8 mouse cellular contexts compared by ENCODE assay signal in the genomic region with DNA sequence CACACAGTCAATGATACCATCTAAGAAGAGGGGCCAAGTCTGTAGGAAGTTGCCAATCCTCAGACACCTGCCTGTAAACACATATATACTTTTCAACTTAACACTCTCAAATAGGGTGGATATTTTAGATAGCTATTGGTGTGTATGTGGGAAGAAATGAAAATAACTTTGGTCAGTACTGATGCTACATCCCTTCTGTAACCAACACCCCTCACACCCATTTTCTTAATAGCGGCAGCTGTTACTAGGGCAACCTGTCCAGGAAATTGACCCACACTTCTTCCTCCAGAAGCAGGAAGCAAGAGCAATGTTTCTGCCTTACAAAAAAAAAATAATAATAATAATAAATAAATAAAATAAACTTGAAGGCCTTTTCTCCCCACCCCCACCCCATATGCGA. TPM values are rescaled to one million over a fixed set of nuclear protein-coding genes. Genes with fewer than 3 reads are reported as not detected.
A peak's percentile ranks its signal among the peaks of the same experiment; 100 is the strongest.
DNase-seq lines count a peak whose midpoint lies in the region; ATAC-seq and TF ChIP-seq lines count a peak whose summit lies in the region.

No protein-coding gene starts in this region.

- no peaks in the 10 kb centered on the region for H3K27me3 ChIP-seq in heart, embryonic 15.5 days
- no peaks in the 10 kb centered on the region for H3K27me3 ChIP-seq in G1E (ENCODE audit: insufficient read depth, low read length)
- H3K27me3 ChIP-seq in hindbrain, embryonic 12.5 days: no peaks in the 10 kb centered on the region
- no peaks in the 10 kb centered on the region for H3K27me3 ChIP-seq in midbrain, embryonic 12.5 days

- H3K4me2 ChIP-seq in heart, embryonic 15.5 days: peak overlapping the region; percentile 90
- peak overlapping the region; percentile 96 for H3K4me2 ChIP-seq in hindbrain, embryonic 12.5 days (replicated peaks)
- peak overlapping the region; percentile 99 for H3K4me2 ChIP-seq in midbrain, embryonic 12.5 days (replicated peaks)

- ATAC-seq in heart, embryonic 15.5 days (replicated peaks; ENCODE audit: insufficient number of reproducible peaks, insufficient read depth, low FRiP score, low read depth): no peak
- no peak for ATAC-seq in G1E (ENCODE audit: extremely low read depth, insufficient number of reproducible peaks, low FRiP score, poor library complexity, severe bottlenecking)
- ATAC-seq in hindbrain, embryonic 12.5 days (ENCODE audit: low FRiP score): no peak
- ATAC-seq in midbrain, embryonic 12.5 days (ENCODE audit: low FRiP score, low read depth): no peak

- peak overlapping the region; percentile 92 for H3K9ac ChIP-seq in heart, embryonic 15.5 days
- peak overlapping the region; percentile 86 for H3K9ac ChIP-seq in hindbrain, embryonic 12.5 days
- H3K9ac ChIP-seq in midbrain, embryonic 12.5 days (replicated peaks): peak overlapping the region; percentile 94

- peaks cover 33% of the 10 kb centered on the region for H3K4me1 ChIP-seq in heart, embryonic 15.5 days (replicated peaks)
- H3K4me1 ChIP-seq in G1E (ENCODE audit: insufficient read depth, low read depth, low read length): peaks cover 58% of the 10 kb centered on the region
- H3K4me1 ChIP-seq in hindbrain, embryonic 12.5 days: peaks cover 27% of the 10 kb centered on the region
- H3K4me1 ChIP-seq in midbrain, embryonic 12.5 days: peaks cover 36% of the 10 kb centered on the region

- TF ChIP-seq CTCF in G1E (IDR thresholded peaks at IDR 0.05; ENCODE audit: low read depth, low read length): no peak

- 9% methylated on average over 2 of the region's 2 CpGs for WGBS in heart, embryonic 15.5 days
- WGBS in hindbrain, embryonic 12.5 days: 22% methylated on average over 2 of the region's 2 CpGs
- 14% methylated on average over 2 of the region's 2 CpGs for WGBS in midbrain, embryonic 12.5 days

- intact Hi-C loops in heart, postnatal 36 days (cut with DNase I): no loop called here
- intact Hi-C loops in left cerebral cortex, postnatal 36 days (cut with DNase I): loop anchor here (5.0 kb wide), 1 partner anchor 35 kb away; the partner anchor contains the start of gene Npr1

- H3K27ac ChIP-seq in heart, embryonic 15.5 days: peak overlapping the region; percentile 97
- H3K27ac ChIP-seq in hindbrain, embryonic 12.5 days: no peak overlapping the region
- H3K27ac ChIP-seq in midbrain, embryonic 12.5 days (replicated peaks): no peak overlapping the region

- H3K36me3 ChIP-seq in heart, embryonic 15.5 days: no peaks in the 10 kb centered on the region; the same call in 1 of the 2 replicates
- H3K36me3 ChIP-seq in G1E (replicated peaks): peaks cover 29% of the 10 kb centered on the region
- H3K36me3 ChIP-seq in hindbrain, embryonic 12.5 days: no peaks in the 10 kb centered on the region
- H3K36me3 ChIP-seq in midbrain, embryonic 12.5 days: peaks cover 12% of the 10 kb centered on the region

- no peaks in the 10 kb centered on the region for H3K9me3 ChIP-seq in heart, embryonic 15.5 days (replicated peaks)
- H3K9me3 ChIP-seq in G1E (replicated peaks): no peaks in the 10 kb centered on the region
- no peaks in the 10 kb centered on the region for H3K9me3 ChIP-seq in hindbrain, embryonic 12.5 days (replicated peaks)
- H3K9me3 ChIP-seq in midbrain, embryonic 12.5 days: no peaks in the 10 kb centered on the region

- H3K4me3 ChIP-seq in heart, embryonic 15.5 days: peak overlapping the region; percentile 81
- H3K4me3 ChIP-seq in G1E (ENCODE audit: low read depth, low read length): peak overlapping the region; percentile 76
- H3K4me3 ChIP-seq in hindbrain, embryonic 12.5 days: peak overlapping the region; percentile 66
- H3K4me3 ChIP-seq in midbrain, embryonic 12.5 days: peak overlapping the region; percentile 79

- DNase-seq in heart, postnatal 36 days: no peak
- no peak for DNase-seq in G1E (ENCODE audit: low spot score)
- no peak for DNase-seq in adrenal gland, adult 18-20 months (ENCODE audit: low spot score in 2 of 2)
- no peak for DNase-seq in left cerebral cortex, postnatal 36 days (ENCODE audit: low spot score in 2 of 2)
- no peak for DNase-seq in embryo, embryonic 10 days (ENCODE audit: low spot score)

RNA-seq across cellular contexts. Expression of gene Ints3, which starts 1.1 kb away (rescaled TPM):
- 16.7 and 22.6 TPM in 2 replicates for polyA plus RNA-seq in heart, embryonic 15.5 days (2015; fragmentation: Nextera tagmentation; extraction: Ambion mirVana)
- total RNA-seq in heart, postnatal 36 days (2021): 10 to 100 TPM; 23.7 to 27.9 TPM
- total RNA-seq in G1E (2014; fragmentation: Nextera tagmentation) (36.7 and 47.0 TPM in 2 replicates), G1E (2017) (32.5 and 36.2 TPM in 2 replicates)
- polyA plus RNA-seq in G1E (2012): 28.2 and 30.8 TPM in 2 replicates
- polyA plus RNA-seq in hindbrain, embryonic 12.5 days (2016; fragmentation: Nextera tagmentation; extraction: Ambion mirVana): 40.5 and 44.3 TPM in 2 replicates
- 42.4 and 44.3 TPM in 2 replicates for polyA plus RNA-seq in midbrain, embryonic 12.5 days (2016; fragmentation: Nextera tagmentation; extraction: Ambion mirVana)
- 10 to 100 TPM; 71.1 to 98.9 TPM for total RNA-seq in adrenal gland, adult 18-20 months (2021)
- total RNA-seq in left cerebral cortex, postnatal 36 days (2021): 10 to 100 TPM; 57.6 to 70.1 TPM

RNA-seq across cellular contexts. Expression of gene Npr1, which starts 33.3 kb away (rescaled TPM):
- polyA plus RNA-seq in heart, embryonic 15.5 days (2015; fragmentation: Nextera tagmentation; extraction: Ambion mirVana): 10.1 and 12.5 TPM in 2 replicates
- total RNA-seq in heart, postnatal 36 days (2021): 10 to 100 TPM; 19.9 to 21.3 TPM
- total RNA-seq in G1E (2014; fragmentation: Nextera tagmentation) (not detected in 2 replicates), G1E (2017) (not detected in 2 replicates)
- polyA plus RNA-seq in G1E (2012): not detected in 2 replicates
- polyA plus RNA-seq in hindbrain, embryonic 12.5 days (2016; fragmentation: Nextera tagmentation; extraction: Ambion mirVana): 3.8 and 4.1 TPM in 2 replicates
- polyA plus RNA-seq in midbrain, embryonic 12.5 days (2016; fragmentation: Nextera tagmentation; extraction: Ambion mirVana): 2.5 and 2.6 TPM in 2 replicates
- 100 to 1,000 TPM; 241 to 269 TPM for total RNA-seq in adrenal gland, adult 18-20 months (2021)
- 1 to 10 TPM; 2.5 to 4.2 TPM for total RNA-seq in left cerebral cortex, postnatal 36 days (2021)

RNA-seq across cellular contexts. Expression of gene Slc27a3, which starts 42.6 kb away (rescaled TPM):
- polyA plus RNA-seq in heart, embryonic 15.5 days (2015; fragmentation: Nextera tagmentation; extraction: Ambion mirVana): 4.8 and 9.4 TPM in 2 replicates
- total RNA-seq in heart, postnatal 36 days (2021): under 1 TPM; 0.54 to 1.00 TPM
- total RNA-seq in G1E (2014; fragmentation: Nextera tagmentation) (0.73 and 1.3 TPM in 2 replicates), G1E (2017) (2.7 and 2.9 TPM in 2 replicates)
- 2.9 and 3.0 TPM in 2 replicates for polyA plus RNA-seq in G1E (2012)
- polyA plus RNA-seq in hindbrain, embryonic 12.5 days (2016; fragmentation: Nextera tagmentation; extraction: Ambion mirVana): 32.9 and 35.3 TPM in 2 replicates
- 15.8 and 22.0 TPM in 2 replicates for polyA plus RNA-seq in midbrain, embryonic 12.5 days (2016; fragmentation: Nextera tagmentation; extraction: Ambion mirVana)
- total RNA-seq in adrenal gland, adult 18-20 months (2021): 100 to 1,000 TPM; 102 to 110 TPM
- 1 to 10 TPM; 4.8 to 6.2 TPM for total RNA-seq in left cerebral cortex, postnatal 36 days (2021)

RNA-seq across cellular contexts. Expression of gene Ilf2, which starts 43.6 kb away (rescaled TPM):
- 97.3 and 108 TPM in 2 replicates for polyA plus RNA-seq in heart, embryonic 15.5 days (2015; fragmentation: Nextera tagmentation; extraction: Ambion mirVana)
- 10 to 100 TPM; 29.6 to 32.2 TPM for total RNA-seq in heart, postnatal 36 days (2021)
- total RNA-seq in G1E (2014; fragmentation: Nextera tagmentation): 92.4 and 100 TPM in 2 replicates
- 168 and 181 TPM in 2 replicates for total RNA-seq in G1E (2017)
- polyA plus RNA-seq in G1E (2012): 15.4 and 21.3 TPM in 2 replicates
- polyA plus RNA-seq in hindbrain, embryonic 12.5 days (2016; fragmentation: Nextera tagmentation; extraction: Ambion mirVana): 292 and 310 TPM in 2 replicates
- polyA plus RNA-seq in midbrain, embryonic 12.5 days (2016; fragmentation: Nextera tagmentation; extraction: Ambion mirVana): 319 and 328 TPM in 2 replicates
- 10 to 100 TPM; 49.3 to 53.1 TPM for total RNA-seq in adrenal gland, adult 18-20 months (2021)
- total RNA-seq in left cerebral cortex, postnatal 36 days (2021): 10 to 100 TPM; 73.5 to 82.2 TPM

RNA-seq across cellular contexts. Expression of gene Snapin, which starts 58.5 kb away (rescaled TPM):
- 71.5 and 75.1 TPM in 2 replicates for polyA plus RNA-seq in heart, embryonic 15.5 days (2015; fragmentation: Nextera tagmentation; extraction: Ambion mirVana)
- 10 to 100 TPM; 61.0 to 71.3 TPM for total RNA-seq in heart, postnatal 36 days (2021)
- total RNA-seq in G1E (2014; fragmentation: Nextera tagmentation) (58.0 and 61.9 TPM in 2 replicates), G1E (2017) (42.5 and 46.2 TPM in 2 replicates)
- 3.4 and 3.5 TPM in 2 replicates for polyA plus RNA-seq in G1E (2012)
- 80.6 and 89.5 TPM in 2 replicates for polyA plus RNA-seq in hindbrain, embryonic 12.5 days (2016; fragmentation: Nextera tagmentation; extraction: Ambion mirVana)
- 78.4 and 79.8 TPM in 2 replicates for polyA plus RNA-seq in midbrain, embryonic 12.5 days (2016; fragmentation: Nextera tagmentation; extraction: Ambion mirVana)
- total RNA-seq in adrenal gland, adult 18-20 months (2021): 10 to 100 TPM; 57.3 to 59.8 TPM
- 10 to 100 TPM; 52.8 to 54.7 TPM for total RNA-seq in left cerebral cortex, postnatal 36 days (2021)

Comparison
In these comparisons a context has a peak if more than half of its experiments do, and no peak if none do; other contexts are left out.
1. RNA of gene Npr1, which starts 33.3 kb away (total RNA-seq): 241 to 269 TPM in adrenal gland, adult 18-20 months; 19.9 to 21.3 TPM in heart, postnatal 36 days, 2.5 to 4.2 TPM in left cerebral cortex, postnatal 36 days and not detected in G1E; every median in the first group is over 10 times any median in the second.
2. RNA of gene Slc27a3, which starts 42.6 kb away (total RNA-seq): 102 to 110 TPM in adrenal gland, adult 18-20 months; 4.8 to 6.2 TPM in left cerebral cortex, postnatal 36 days, 0.73 to 2.9 TPM in G1E and 0.54 to 1.00 TPM in heart, postnatal 36 days; every median in the first group is over 10 times any median in the second.
3. Peak in every context shown above with its lines, with median percentiles within 50 percentile points of each other: H3K4me2 ChIP-seq, H3K4me3 ChIP-seq and H3K9ac ChIP-seq.